In the genomic region with DNA sequence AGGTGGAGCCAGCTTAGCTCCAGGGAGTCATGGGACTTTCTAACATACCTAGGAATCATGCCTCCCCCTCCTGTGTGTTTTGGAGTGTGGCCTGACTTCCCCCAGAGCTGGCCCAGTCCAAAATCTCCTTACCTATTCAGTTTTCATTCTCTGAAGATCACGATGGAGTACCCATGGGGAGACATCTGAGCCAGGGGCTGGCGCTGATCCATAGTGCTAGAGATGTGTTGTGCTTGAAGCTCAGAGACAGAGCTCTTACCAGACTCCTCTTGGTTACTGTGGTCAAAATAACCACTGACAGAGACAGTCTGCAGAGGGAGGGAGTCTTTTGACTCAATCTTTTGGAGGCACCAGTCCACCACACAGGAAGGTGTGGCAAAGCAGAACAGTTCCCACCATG, we compare ENCODE assay signal across 19 mouse cellular contexts.
A peak's percentile ranks its signal among the peaks of the same experiment; 100 is the strongest.
DNase-seq lines count a peak whose midpoint lies in the region; ATAC-seq and TF ChIP-seq lines count a peak whose summit lies in the region.
"Had no signal": no experiment of that assay in that cellular context is flagged by ENCODE, and none has a peak within 500 bp of the region (broad histone marks: within the 10 kb centered on the region; RNA-seq: fewer than 3 reads in every experiment).

No protein-coding gene starts in this region.

- no peaks in the 10 kb centered on the region for H3K9me3 ChIP-seq in lung, embryonic 15.5 days
- H3K9me3 ChIP-seq: forebrain, embryonic 15.5 days had no signal

- no peak overlapping the region for H3K4me3 ChIP-seq in gastrocnemius, adult 2 months
- H3K4me3 ChIP-seq in lung, embryonic 15.5 days = no peak overlapping the region
- H3K4me3 ChIP-seq: embryonic facial prominence, embryonic 10.5 days; embryonic facial prominence, embryonic 12.5 days; forebrain, embryonic 13.5 days; forebrain, embryonic 15.5 days had no signal

- H3K4me2 ChIP-seq in lung, embryonic 15.5 days = no peak overlapping the region
- H3K4me2 ChIP-seq: embryonic facial prominence, embryonic 12.5 days; forebrain, embryonic 13.5 days; forebrain, embryonic 15.5 days had no signal

- intact Hi-C loops in gastrocnemius, adult 2 months (cut with DNase I) = no loop called here

- H3K27ac ChIP-seq in gastrocnemius, adult 2 months = 0 out of 2 replicates have a peak overlapping the region, but pooled peaks have one; percentile 28
- no peak overlapping the region for H3K27ac ChIP-seq in lung, embryonic 15.5 days
- H3K27ac ChIP-seq: embryonic facial prominence, embryonic 10.5 days; embryonic facial prominence, embryonic 12.5 days; forebrain, embryonic 13.5 days; forebrain, embryonic 15.5 days had no signal

- no peak overlapping the region for H3K9ac ChIP-seq in lung, embryonic 15.5 days
- H3K9ac ChIP-seq: embryonic facial prominence, embryonic 12.5 days; forebrain, embryonic 13.5 days; forebrain, embryonic 15.5 days had no signal

- WGBS in lung, embryonic 15.5 days = 74% methylated on average over 2 of the region's 2 CpGs

- peak; percentile 31; the same call in 1 of the 2 replicates for ATAC-seq in lung, embryonic 15.5 days (ENCODE audit: borderline replicate concordance, extremely low read depth, low FRiP score, low TSS enrichment)
- ATAC-seq: forebrain, embryonic 13.5 days; forebrain, embryonic 15.5 days had no signal

- H3K27me3 ChIP-seq in lung, embryonic 15.5 days = no peaks in the 10 kb centered on the region
- H3K27me3 ChIP-seq: embryonic facial prominence, embryonic 12.5 days; forebrain, embryonic 13.5 days; forebrain, embryonic 15.5 days had no signal

- H3K36me3 ChIP-seq in lung, embryonic 15.5 days = no peaks in the 10 kb centered on the region
- H3K36me3 ChIP-seq: embryonic facial prominence, embryonic 12.5 days; forebrain, embryonic 15.5 days had no signal

- peak; percentile 56 for DNase-seq in gastrocnemius, adult 2 months
- no peak for DNase-seq in gastrocnemius, postnatal 10 days
- no peak for DNase-seq in lung, postnatal 25 days (ENCODE audit: low spot score)
- peak; percentile 42 for DNase-seq in skeletal muscle tissue, adult 2 months (ENCODE audit: low read depth, low spot score)
- DNase-seq in thymus, postnatal 0 days (ENCODE audit: low spot score) = no peak
- DNase-seq: adrenal gland, adult 2 months; adrenal gland, postnatal 10 days; adrenal gland, postnatal 25 days; cerebellum, adult 11 months; cerebellum, adult 18-20 months; cerebellum, adult 8-10 months; cerebellum, adult 9-11 months; cerebellum, postnatal 14 days; cerebellum, postnatal 36 days had no signal

- peaks cover 10% of the 10 kb centered on the region for H3K4me1 ChIP-seq in lung, embryonic 15.5 days
- H3K4me1 ChIP-seq: embryonic facial prominence, embryonic 10.5 days; forebrain, embryonic 13.5 days; forebrain, embryonic 15.5 days had no signal

- no peak for TF ChIP-seq CTCF in gastrocnemius, adult 2 months (IDR thresholded peaks at IDR 0.05)

Comparison
In these comparisons a context has a peak if more than half of its experiments do, and no peak if none do; other contexts are left out.
1. DNase-seq: peak in gastrocnemius, adult 2 months (single experiment) and skeletal muscle tissue, adult 2 months (single experiment); none in gastrocnemius, postnatal 10 days (single experiment), lung, postnatal 25 days (single experiment) and thymus, postnatal 0 days (single experiment).